Mouse (Mus musculus): ENCODE measurements around the gene Cript. TPM values are rescaled to one million over a fixed set of nuclear protein-coding genes. Genes with fewer than 3 reads are reported as not detected.

Cript gene
- total and polyA plus RNA-seq, 3 experiments = 18.4 to 43.1 (median 34.8) TPM

DNA sequence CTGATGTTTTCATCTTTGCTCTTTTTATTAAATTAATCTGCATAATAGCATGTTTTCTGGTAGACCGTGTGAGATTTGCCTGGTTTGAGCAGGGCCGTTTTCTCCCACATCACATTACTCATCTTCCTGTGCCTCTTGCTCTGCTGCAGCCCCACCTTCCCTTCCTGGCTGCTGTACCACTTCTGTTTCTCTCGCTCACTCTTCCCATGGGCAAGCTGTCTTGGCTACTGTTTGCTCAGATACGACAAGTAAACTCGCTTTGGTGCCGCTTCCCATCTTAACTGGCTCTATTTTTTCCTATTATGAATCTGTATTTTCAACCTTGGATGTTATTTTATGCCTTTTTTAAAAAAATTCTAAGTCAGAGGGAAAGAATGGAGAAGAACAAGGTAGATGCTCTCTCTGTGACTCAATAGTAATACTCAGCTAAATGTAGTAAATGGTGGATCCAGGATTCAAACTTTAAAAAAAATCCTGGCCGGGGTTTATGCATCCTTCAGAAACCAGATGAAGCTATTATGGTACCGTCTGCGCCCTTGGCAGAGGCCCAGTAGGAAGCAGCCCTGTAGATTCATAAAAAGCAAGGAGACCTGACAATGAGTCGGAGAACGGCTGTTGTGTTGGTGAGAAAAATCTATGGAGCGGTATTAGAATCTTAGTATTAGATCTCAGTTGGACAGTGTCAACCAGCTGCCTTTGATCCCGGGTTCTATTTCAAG is 13.9 kb upstream of the Cript start:
- Histone ChIP-seq H3K27me3 (replicated peaks) (no peaks in the 10 kb centered on the region), H3K27ac (ENCODE audit: insufficient read depth, low read depth) (no peak overlapping the region), H3K9me3 (replicated peaks; ENCODE audit: low read length) (peaks cover 1% of the 10 kb centered on the region), H3K36me3 (replicated peaks in 1 of 2; ENCODE audit: control insufficient read depth in 1 of 2, insufficient read depth in 1 of 2, low read length in 1 of 2) (peaks cover 17 to 52% of the 10 kb centered on the region in 2 experiments), H3K4me1 (ENCODE audit: control insufficient read depth in 1 of 2, insufficient read depth in 2 of 2) (no peaks in the 10 kb centered on the region), H3K79me2 (replicated peaks; ENCODE audit: control insufficient read depth, extremely low read depth, insufficient read depth, poor library complexity, severe bottlenecking) (no peaks in the 10 kb centered on the region), H3K9ac (ENCODE audit: insufficient read depth, low read depth) (no peak overlapping the region), H3K4me2 (ENCODE audit: insufficient read depth, low read depth, poor library complexity, severe bottlenecking) (no peak overlapping the region), H3K4me3 (replicated peaks in 1 of 3; ENCODE audit: low read depth in 2 of 3, low read length in 2 of 3, poor library complexity in 1 of 3) (no peak overlapping the region)
- TF ChIP-seq ZC3H11A (IDR thresholded peaks at IDR 0.05; ENCODE audit: low read depth, low read length) = no peak
- TF ChIP-seq UBTF (IDR thresholded peaks at IDR 0.05; ENCODE audit: low read depth, low read length) = no peak
- no peak for TF ChIP-seq JUND (conservative IDR thresholded peaks at IDR 0.05; ENCODE audit: low read depth, low read length)
- TF ChIP-seq MXI1 (IDR thresholded peaks at IDR 0.05; ENCODE audit: low read depth, low read length) = no peak
- no peak for TF ChIP-seq ZKSCAN1 (IDR thresholded peaks at IDR 0.05; ENCODE audit: borderline replicate concordance, low read depth, low read length)
- in situ Hi-C loops (cut with MboI; ENCODE audit: low pct_ligation_motif_present, low pct_unique_long_range_greater_than_20kb, low sequenced_read_pairs) = no loop called here
- dilution Hi-C loops (cut with MboI; ENCODE audit: extremely low pct_ligation_motif_present, extremely low pct_unique_long_range_greater_than_20kb, low sequenced_read_pairs) = no loop called here
- no peak for DNase-seq (ENCODE audit: extremely low read depth)

DNA sequence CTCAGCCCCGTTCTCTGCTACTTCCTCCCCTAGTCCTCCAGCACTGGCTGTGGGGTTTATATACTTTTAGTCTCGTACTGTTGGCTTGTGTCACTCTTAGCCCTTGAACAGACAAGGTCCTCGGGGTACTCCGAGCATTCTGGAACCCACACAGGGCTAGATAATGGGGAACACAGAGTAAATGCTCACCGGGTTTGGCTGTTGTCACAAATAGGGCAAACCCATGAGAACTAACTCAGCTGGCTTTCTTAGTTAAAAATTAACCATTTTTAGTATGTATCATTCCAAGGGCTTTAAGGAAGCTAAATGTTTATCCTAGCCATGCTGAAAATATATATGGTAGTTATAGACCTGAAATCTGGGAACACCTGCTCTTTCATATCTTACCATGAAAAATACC is 5.7 kb upstream of the Cript start:
- Histone ChIP-seq H3K4me1 (ENCODE audit: control insufficient read depth in 1 of 2, insufficient read depth in 2 of 2) (peaks cover 5 to 12% of the 10 kb centered on the region in 2 experiments), H3K27ac (ENCODE audit: insufficient read depth, low read depth) (no peak overlapping the region), H3K4me3 (replicated peaks in 1 of 3; ENCODE audit: low read depth in 2 of 3, low read length in 2 of 3, poor library complexity in 1 of 3) (no peak overlapping the region), H3K4me2 (ENCODE audit: insufficient read depth, low read depth, poor library complexity, severe bottlenecking) (no peak overlapping the region), H3K9ac (ENCODE audit: insufficient read depth, low read depth) (no peak overlapping the region), H3K36me3 (replicated peaks in 1 of 2; ENCODE audit: control insufficient read depth in 1 of 2, insufficient read depth in 1 of 2, low read length in 1 of 2) (peaks cover 28 to 67% of the 10 kb centered on the region in 2 experiments), H3K27me3 (replicated peaks) (no peaks in the 10 kb centered on the region), H3K9me3 (replicated peaks; ENCODE audit: low read length) (peaks cover 1% of the 10 kb centered on the region), H3K79me2 (replicated peaks; ENCODE audit: control insufficient read depth, extremely low read depth, insufficient read depth, poor library complexity, severe bottlenecking) (peaks cover 17% of the 10 kb centered on the region; the same call in 1 of the 2 replicates)
- in situ Hi-C loops (cut with MboI; ENCODE audit: low pct_ligation_motif_present, low pct_unique_long_range_greater_than_20kb, low sequenced_read_pairs) = loop anchor here (5.0 kb wide), 1 partner anchor 42 kb away; no protein-coding TSS in a partner anchor
- dilution Hi-C loops (cut with MboI; ENCODE audit: extremely low pct_ligation_motif_present, extremely low pct_unique_long_range_greater_than_20kb, low sequenced_read_pairs) = no loop called here
- no peak for DNase-seq (ENCODE audit: extremely low read depth)
- no peak for TF ChIP-seq E2F4 (IDR thresholded peaks at IDR 0.05; ENCODE audit: insufficient replicate concordance, low read depth, low read length)
- TF ChIP-seq NRF1 (IDR thresholded peaks at IDR 0.05; ENCODE audit: low read depth, low read length) = no peak
- TF ChIP-seq SIN3A (IDR thresholded peaks at IDR 0.05; ENCODE audit: low read length) = no peak
- no peak for TF ChIP-seq CHD2 (IDR thresholded peaks at IDR 0.05; ENCODE audit: low read length)
- no peak for TF ChIP-seq TBP (conservative IDR thresholded peaks at IDR 0.05; ENCODE audit: low read depth, low read length)
- no peak for TF ChIP-seq ZC3H11A (IDR thresholded peaks at IDR 0.05; ENCODE audit: low read depth, low read length)
- no peak for TF ChIP-seq HCFC1 (IDR thresholded peaks at IDR 0.05; ENCODE audit: low read depth, low read length)
- TF ChIP-seq ZNF384 (IDR thresholded peaks at IDR 0.05; ENCODE audit: low read depth, low read length) = no peak
- no peak for TF ChIP-seq JUND (conservative IDR thresholded peaks at IDR 0.05; ENCODE audit: low read depth, low read length)
- TF ChIP-seq ZMIZ1 (IDR thresholded peaks at IDR 0.05; ENCODE audit: low read depth, low read length) = no peak
- TF ChIP-seq MXI1 (IDR thresholded peaks at IDR 0.05; ENCODE audit: low read depth, low read length) = no peak
- TF ChIP-seq MAX (IDR thresholded peaks at IDR 0.05; ENCODE audit: low read length) = no peak
- no peak for TF ChIP-seq CHD1 (IDR thresholded peaks at IDR 0.05; ENCODE audit: low read depth, low read length)
- TF ChIP-seq JUN (IDR thresholded peaks at IDR 0.05; ENCODE audit: insufficient read depth, low read depth, low read length) = no peak
- TF ChIP-seq SMC3 (IDR thresholded peaks at IDR 0.05; ENCODE audit: low read depth, low read length) = no peak
- no peak for TF ChIP-seq POLR2A (IDR thresholded peaks at IDR 0.05; ENCODE audit: low read depth, low read length)
